Mouse (Mus musculus): ENCODE data around the gene Aldh9a1.

GRCm38 (mm10) chr1:167378019-167378418 is 28.2 kb downstream of the Aldh9a1 start:
- TF ChIP-seq POLR2A (IDR thresholded peaks at IDR 0.05; ENCODE audit: low read depth, low read length), result no peak
- TF ChIP-seq CTCF (conservative IDR thresholded peaks at IDR 0.05; ENCODE audit: insufficient read depth, insufficient read length, low read depth, low read length), result no peak

Measured in kidney, adult 2 months (tissue).